Mouse (Mus musculus) v-Abl transformed pro-B cells (cell line): ENCODE data around the gene Gm10203.
"Not testable (repeated sequence)": the region's sequence is repeated elsewhere in the genome, so short reads cannot be mapped to it uniquely, and the experiment has no call there.

Experiments
- in situ Hi-C, 2 experiments: fragments of 400-800 bp; cut with MboI; formaldehyde crosslinking; loops; one replicate each; pipeline ENCODE4 v1.15.1; 2025; ENCODE audit not compliant: unreplicated experiment in 2 of 2

Gm10203 gene

GRCm38 (mm10) chr6:149131111-149131510 lies 1.1 kb downstream of the Gm10203 start:
- in situ Hi-C loops, result loop anchor here in 1 of 2 experiments (5.0 kb wide), 1 partner anchor 246 kb away; no protein-coding TSS in a partner anchor

GRCm38 (mm10) chr6:149132311-149133077 lies 2.5 kb downstream of the Gm10203 start:
- in situ Hi-C loops, result loop anchor here in 1 of 2 experiments (5.0 kb wide), 1 partner anchor 245 kb away; no protein-coding TSS in a partner anchor

DNA sequence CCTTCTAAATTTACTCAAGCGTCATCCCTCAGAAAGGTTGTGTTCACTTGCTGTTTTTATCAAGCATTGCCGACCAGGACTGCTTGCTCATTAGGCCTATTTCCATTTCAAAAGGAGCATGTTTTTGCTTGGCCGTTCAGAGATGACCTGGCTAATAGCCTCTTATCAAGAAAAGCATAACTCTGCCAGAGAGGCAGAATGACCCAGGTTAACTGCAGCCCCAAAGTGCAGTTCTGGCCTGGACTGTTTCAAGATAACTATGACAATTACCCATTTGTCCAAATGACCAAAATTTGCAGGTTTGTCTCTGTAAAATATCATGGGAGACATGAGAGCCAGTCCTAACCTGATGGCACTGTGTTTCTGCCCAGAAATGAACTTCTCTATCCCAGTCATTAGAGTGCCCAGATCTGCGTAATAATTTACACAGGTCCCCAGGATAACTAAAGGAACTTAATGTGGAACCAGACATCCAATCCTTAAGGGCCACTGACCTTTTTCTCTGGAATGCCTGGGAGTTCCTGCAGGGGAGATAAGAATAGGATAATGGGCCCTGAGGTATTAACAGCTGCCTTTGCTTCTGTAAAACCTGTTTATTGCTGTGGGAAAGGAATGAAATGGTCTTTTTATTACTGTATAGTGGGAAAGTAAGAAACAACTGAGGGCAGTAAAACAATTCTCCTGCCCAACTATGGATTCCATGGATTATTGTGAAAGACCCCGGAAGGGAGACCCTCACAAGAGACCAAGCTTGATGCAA lies 4.6 kb downstream of the Gm10203 start:
- in situ Hi-C loops, result loop anchor here in 1 of 2 experiments (5.0 kb wide), 1 partner anchor 243 kb away; no protein-coding TSS in a partner anchor

DNA sequence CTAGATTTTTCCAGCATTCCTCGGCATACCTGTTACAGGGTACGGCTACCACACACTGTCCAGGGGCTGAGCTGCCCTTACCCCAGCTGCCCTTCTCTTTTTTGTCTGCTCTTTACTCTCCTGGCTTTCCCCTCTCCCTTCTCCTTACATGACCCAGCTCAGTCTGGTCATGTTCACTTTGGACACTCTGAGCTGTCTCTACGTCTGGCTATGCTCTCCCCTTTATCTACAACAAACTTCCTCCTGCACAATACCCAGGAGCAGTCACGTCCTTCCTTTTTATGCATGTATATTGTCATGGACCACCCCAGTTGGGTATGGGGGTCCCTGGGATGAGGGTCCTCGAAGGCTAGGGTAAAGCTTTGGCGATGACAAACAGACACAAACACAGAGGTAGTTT lies 5.7 kb downstream of the Gm10203 start:
- in situ Hi-C loops, result no loop called here

- in situ Hi-C loops, result no loop called here
Measured at GRCm38 (mm10) chr6:149137936-149138335, 8.0 kb downstream of the Gm10203 start.

- in situ Hi-C loops, result no loop called here
Measured at GRCm38 (mm10) chr6:149139011-149139410, 9.0 kb downstream of the Gm10203 start.

DNA sequence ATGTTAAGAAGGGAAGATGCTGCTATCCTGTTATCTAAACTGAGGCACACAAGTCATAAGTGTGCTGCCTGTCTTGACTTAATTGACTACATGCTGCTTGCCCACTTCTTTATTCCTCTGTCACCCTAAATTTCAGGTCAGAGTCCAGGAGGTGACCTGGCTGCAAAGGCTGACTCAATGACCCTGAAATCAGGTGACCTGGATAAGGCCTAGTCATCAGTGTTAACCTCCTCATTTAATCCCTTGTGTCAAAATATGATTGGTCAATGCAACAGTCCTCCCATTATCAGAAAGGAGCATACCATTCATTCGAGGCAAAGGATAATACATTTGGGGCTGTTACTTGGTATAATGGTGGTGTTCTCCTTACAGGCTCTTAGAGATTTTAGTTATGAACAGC lies 9.5 kb downstream of the Gm10203 start, which contains the start of gene Etfbkmt:
TSS of gene Etfbkmt (plus strand) at position 379 of the 400 bp plus-strand sequence.
- in situ Hi-C loops, result no loop called here

DNA sequence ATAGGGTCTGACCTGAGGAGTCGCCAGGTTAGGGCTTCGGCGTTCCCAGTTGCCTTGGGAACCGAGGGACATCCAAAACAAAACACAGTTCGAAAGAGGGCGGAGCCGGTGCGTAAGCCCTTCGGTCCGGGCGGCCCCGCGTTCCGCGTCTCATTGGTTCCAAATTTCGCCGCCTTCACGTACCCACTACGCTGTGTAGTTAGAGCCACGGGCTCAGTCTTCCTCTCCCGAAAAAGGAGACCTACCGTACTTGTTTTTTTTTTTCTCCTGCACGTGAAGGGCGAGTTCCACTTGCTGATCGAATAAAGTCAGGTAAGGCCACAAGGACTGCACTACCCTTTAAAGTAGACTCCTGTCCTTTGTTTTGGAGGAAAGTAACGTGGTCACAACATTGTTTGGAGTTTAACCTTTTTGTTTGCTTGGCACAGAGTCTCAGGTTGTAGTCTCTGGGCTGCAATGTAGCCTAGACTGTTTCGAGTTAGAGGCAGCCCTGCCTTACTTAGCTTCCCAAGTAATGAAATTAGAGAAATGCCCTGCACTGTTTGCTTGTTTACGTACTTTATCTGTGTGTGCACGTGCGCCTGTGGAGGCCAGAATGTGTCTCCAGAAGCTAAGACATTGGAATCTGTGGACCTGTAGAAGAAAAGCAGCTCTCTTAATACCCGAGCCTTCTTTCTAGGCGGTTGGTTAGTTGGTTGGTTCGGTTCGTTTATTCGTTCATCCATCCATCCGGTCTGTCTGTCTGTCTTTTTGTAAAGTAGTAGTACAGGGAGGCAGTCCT lies 11.6 kb downstream of the Gm10203 start:
- in situ Hi-C loops, result loop anchor here (5.0 kb wide), 2 partner anchors 46 to 166 kb away; partner anchors contain the start of genes Amn1 (in 1 of the 2) and Resf1 (in 1 of the 2)

DNA sequence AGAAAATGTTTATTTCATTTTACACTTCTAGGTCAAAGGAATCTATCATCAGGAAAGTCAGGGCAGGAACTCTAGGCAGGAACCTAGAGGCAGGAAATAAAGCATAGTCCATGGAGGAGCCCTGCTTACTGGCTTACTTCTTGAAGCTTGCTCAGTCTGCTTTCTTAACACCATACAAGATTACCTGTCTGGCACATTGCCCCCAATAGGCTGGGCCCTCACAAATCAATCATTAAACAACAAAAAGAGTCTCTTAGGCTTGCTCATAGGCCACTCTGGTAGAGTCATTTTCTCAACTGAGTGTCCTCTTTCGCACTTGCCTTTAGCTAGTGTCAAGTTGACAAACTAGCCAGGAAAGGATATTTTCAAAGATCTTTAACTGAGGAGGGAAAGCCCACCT lies 15.2 kb downstream of the Gm10203 start:
- in situ Hi-C loops, result no loop called here

DNA sequence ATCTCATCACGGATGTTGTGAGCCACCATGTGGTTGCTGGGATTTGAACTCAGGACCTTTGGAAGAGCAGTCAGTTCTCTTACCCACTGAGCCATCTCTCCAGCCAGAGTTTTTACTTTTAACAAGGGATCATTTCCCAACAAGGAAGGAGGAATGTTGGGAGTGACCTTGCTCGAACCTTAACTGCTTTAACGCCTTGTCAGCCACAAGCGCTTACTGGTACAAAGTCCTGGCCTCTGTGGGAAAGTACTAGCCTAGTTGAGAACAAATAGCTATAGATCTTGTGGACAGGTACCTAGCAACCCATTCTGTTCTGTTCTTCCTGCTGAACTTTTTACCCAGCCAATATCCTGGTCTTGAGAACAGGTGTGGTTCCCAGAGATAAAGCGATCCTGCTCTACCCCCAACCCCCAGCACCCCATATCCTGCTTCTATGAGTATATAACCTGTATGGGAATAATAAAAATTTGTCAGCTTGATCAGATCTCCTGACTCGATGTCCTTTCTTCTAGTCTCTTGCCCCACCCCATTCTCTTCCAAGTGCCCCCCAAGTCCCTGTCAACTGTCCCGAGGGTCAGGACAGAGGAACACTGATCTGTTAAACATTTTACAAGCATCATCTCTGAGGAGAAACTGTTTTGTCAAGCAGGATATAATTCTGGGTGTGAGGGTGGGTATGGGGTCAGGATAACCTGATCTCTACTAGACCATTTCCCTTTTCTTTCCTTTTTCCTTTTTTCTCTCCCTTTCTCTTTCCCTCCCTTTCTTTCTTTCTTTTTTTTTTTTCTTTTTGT lies 18.7 kb downstream of the Gm10203 start:
- in situ Hi-C loops, result no loop called here

DNA sequence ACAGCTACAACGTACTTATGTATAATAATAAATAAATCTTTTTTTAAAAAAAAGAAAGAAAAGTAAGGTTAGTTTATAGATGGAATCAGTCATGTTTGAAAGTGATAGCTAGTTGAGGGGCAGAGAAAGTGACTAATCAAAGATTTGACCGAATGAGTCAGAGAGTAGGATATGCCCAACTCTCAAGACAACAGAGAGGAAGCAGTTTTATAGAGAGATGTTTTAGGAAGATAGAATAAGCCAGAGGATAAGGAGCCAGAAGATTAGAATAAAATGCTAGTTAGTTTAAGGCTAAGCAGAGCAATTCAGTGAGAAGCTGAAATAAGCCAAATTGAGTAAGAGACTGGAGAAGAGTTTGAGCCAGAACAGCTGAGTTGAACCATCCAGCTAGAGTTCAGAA lies 22.1 kb downstream of the Gm10203 start:
- in situ Hi-C loops, result no loop called here

GRCm38 (mm10) chr6:149153473-149154115 lies 23.6 kb downstream of the Gm10203 start:
- in situ Hi-C loops, result no loop called here

DNA sequence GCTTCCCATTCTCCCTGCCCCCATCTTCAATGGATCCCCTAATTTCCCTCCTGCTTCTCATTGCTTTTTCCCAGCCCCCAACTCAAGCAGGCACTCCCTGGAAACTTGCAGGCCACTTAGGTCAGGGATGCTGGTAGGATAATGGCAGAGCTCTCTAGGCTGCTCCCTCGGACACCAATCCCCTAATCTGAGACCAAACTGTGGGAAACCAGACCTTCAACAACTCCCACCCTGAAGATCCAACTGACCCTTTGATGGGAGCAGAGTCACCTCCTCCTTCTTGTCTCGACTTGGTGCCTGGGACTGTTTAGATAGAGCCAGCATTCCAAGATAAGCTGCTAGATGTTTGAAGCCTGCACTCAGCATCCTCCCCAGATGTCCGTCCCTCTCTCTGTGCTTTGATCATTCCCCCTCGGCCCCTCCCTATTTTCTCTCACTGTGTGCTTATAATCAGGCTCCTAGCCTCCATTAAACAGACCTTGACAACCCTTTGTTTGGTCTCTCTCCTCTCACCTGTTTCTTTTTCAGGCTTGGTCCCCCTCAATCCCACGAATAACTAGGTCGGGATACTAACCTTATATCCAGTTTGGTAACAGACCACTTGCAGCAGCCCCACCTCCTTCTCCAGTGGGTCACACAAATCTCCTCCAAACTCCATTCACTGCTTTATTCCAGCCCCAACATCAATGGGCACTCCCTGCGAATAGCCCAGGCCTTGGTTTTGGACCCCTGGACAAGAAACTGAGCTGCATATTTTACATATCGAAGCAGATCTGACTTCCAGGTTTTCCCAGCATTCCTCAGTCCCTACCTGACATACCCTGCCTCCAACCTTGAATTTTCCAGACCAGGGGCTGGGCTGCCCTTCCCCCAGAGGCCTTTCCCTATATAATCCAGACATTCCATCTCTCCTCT lies 24.4 kb downstream of the Gm10203 start:
- in situ Hi-C loops, result no loop called here

GRCm38 (mm10) chr6:149155031-149155841 lies 25.3 kb downstream of the Gm10203 start:
- in situ Hi-C loops, result no loop called here

DNA sequence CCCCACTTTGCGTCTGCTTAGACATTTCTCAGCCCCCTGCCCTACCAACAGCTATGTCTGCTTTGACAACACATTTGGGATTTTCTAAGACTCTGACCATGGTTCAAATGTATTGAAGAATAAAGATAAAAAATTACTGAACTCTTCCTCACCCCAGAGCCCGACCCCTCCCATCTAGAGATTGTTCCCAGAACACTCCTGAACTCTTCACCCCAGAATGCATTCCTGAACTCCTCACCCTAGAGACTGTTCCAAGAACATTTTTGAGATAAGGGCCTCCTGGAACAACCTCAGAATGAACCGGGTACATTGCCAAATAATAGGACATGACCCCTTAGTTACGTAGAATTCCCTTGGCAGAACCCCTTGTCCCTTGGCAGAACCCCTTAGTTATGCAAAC lies 37.1 kb downstream of the Gm10203 start:
- in situ Hi-C loops, result not testable (repeated sequence)

GRCm38 (mm10) chr6:149167672-149168071 lies 37.7 kb downstream of the Gm10203 start:
- in situ Hi-C loops, result no loop called here

GRCm38 (mm10) chr6:149168436-149168835 lies 38.5 kb downstream of the Gm10203 start:
- in situ Hi-C loops, result no loop called here

GRCm38 (mm10) chr6:149169965-149170364 lies 40.0 kb downstream of the Gm10203 start:
- in situ Hi-C loops, result not testable (repeated sequence)
